Mouse (Mus musculus) layer of hippocampus, adult 2 months (tissue): Measurements from ENCODE around the gene Ttc4. TPM values are rescaled to one million over a fixed set of nuclear protein-coding genes. Genes with fewer than 3 reads are reported as not detected.

Experiments used
- DNase-seq, 2 experiments: peaks; one replicate each; pipeline ENCODE4 v3.0.0; 2022; ENCODE audit warnings: low spot score in 2 of 2
- H3K27ac ChIP-seq: fragments of 200-600 bp; 2 replicates; pipeline ENCODE4 v1.8.1; 2022
- H3K4me3 ChIP-seq: fragments of 200-600 bp; 2 replicates; pipeline ENCODE4 v1.8.1; 2022; ENCODE audit warnings: mild to moderate bottlenecking
- CTCF ChIP-seq: fragments of 200-600 bp; conservative IDR thresholded peaks from 2 replicates; pipeline ENCODE4 v1.8.1; 2022; ENCODE audit warnings: antibody characterized with exemption, mild to moderate bottlenecking, moderate library complexity
- long read RNA-seq, 2 experiments: library from polyadenylated mRNA; stranded (forward); transcript quantifications; one replicate each; pipeline ENCODE4 v2.0.0; 2021; ENCODE audit warnings: borderline mapping rate in 2 of 2
- total RNA-seq, 2 experiments: library from RNA; stranded (reverse); gene quantifications; 2 replicates each; pipeline ENCODE4 v1.2.3; 2021

Ttc4 gene
- total RNA-seq = 10 to 100 TPM; 50.4 to 52.7 TPM
- long read RNA-seq, experiment 1, transcript Ttc4-201 (10 exons, 2,121 nt) = major isoform, 14 of 42 reads
- long read RNA-seq, experiment 1, partial matches to known transcripts = 6 of 42 reads
- long read RNA-seq, experiment 1, other reads (novel, unspliced or antisense) = 22 of 42 reads
- long read RNA-seq, experiment 2, transcript Ttc4-201 (10 exons, 2,121 nt) = major isoform, 35 of 76 reads
- long read RNA-seq, experiment 2, partial matches to known transcripts = 9 of 76 reads
- long read RNA-seq, experiment 2, other reads (novel, unspliced or antisense) = 32 of 76 reads

DNA sequence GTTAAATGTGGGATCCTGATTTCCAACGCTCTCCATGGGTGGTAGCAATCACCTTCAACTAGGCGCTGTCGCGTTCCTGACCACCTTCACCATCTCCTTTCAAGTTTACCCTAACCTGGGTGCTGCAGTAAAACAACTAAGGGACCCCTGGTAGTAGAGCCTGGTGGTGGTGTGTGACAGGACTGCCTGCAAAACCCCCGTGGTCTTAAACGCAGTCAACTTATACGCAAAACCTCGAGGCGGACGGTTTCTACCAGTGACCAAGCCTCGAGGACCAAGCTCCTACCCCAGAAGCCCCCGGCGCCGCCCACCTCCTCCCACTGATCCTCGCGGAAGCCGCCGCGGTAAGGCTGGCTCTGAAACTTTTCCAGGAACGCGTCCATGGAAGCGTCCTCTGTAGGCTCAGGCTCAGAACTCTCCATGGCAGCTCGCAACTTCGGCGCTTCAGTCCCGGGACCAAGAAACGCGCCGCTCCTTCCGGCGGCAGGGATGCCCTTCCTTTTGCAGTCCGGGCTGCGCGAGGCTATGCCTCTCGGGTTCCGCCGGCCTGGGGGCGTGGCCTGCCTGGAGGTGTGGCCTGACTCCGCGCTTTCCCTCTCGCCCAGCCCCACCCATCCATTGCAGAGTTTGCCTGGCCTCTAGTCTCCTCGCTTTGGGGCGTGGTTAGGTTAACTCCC lies at the start of gene Ttc4:
TSS of gene Ttc4 (minus strand) at position 503 of the 677 bp plus-strand sequence.
- TF ChIP-seq CTCF = no peak
- Histone ChIP-seq H3K4me3 (peak within 1 kb of the TSS; percentile 95), H3K27ac (0 out of 2 replicates have a peak within 1 kb of the TSS, but pooled peaks have one; percentile 36)
- peak; percentile 81 to 89 for DNase-seq

DNA sequence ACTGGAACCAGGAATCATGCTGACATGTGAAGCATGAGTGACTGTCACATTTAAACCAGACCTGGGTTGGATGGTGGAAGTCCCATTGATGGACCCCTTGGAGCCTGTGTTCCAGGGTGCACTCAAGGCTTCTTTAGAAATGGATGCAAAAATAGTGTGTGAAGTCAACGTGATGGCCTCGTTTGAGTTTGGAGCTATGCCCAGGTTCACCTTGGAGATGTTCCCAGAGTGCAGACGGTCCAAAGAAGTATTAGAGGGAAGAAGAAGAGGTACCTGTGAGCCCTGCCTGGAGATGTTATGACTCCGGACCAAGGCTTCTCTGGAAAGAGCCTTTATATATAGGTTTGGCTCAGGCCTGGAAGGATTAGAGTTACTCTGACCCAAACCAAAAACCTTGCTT lies 41.9 kb upstream of the Ttc4 start:
- DNase-seq = no peak
- Histone ChIP-seq H3K27ac (no peak overlapping the region), H3K4me3 (no peak overlapping the region)
- no peak for TF ChIP-seq CTCF

DNA sequence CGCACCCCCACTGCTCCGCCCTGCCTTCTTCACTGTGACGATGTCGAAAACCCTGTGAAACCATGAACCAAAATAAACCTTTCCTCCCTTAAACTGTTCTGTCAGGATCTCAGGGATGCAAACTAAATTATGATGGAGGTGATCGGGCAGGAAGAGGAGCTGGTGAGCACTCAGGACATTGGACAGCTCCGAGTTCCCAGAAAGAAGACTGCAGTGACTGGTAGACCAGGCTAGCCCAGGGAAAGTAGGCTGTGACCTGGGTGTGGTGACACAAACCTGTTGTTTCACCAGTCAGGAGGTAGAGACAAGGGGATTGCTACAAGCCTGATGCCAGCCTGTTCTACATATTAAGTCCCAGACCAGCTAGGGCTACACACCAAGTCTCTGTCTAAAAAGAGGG lies 34.9 kb upstream of the Ttc4 start:
- no peak for TF ChIP-seq CTCF
- H3K27ac ChIP-seq = no peak overlapping the region
- no peak for DNase-seq

DNA sequence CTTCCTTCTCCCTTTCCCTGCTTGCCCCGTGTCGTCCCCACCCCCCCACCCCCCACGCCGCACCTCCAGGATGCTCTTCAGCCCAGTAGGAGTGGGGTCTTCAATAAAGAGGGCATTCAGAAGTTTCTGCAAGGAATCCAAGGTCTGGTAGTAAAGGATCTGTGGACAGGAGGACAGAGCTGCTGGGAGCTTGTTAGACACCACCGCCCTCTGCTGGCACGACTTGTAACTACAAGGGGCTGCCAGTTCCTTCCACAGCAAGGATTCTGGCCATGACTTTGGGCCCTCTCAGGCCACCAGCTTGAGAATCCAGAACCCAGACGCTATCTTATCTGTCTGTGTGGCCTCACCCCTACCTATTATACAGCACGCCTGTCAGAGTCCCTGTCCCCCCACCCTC lies 29.7 kb upstream of the Ttc4 start:
- 0 out of 2 replicates have a peak overlapping the region, but pooled peaks have one; percentile 13 for H3K4me3 ChIP-seq
- TF ChIP-seq CTCF = peak; percentile 91
- DNase-seq = peak; percentile 55 to 93
- H3K27ac ChIP-seq = peak overlapping the region; percentile 48; the same call in 1 of the 2 replicates

More for the DNA sequence above, 34.9 kb upstream of the Ttc4 start:
- no peak overlapping the region for H3K4me3 ChIP-seq

DNA sequence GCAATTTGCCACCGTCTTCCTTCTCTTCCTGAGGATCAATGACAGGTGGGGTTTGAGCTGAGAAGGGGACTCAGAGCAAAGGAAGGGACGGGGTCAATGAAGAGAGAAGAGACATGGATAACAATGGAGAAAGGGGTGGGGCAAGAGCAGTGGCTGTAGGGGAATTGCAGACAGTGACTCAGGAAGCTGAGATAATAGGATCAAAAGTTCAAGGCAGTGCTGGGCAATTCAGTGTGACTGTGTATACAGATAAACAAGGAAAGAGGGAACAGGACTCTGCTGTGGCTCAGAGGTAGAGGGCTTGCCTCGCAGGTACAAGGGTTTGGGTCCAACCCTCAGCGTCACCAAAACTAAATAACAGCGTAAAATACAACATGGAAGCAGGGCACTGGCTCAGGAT lies 29.2 kb upstream of the Ttc4 start:
- Histone ChIP-seq H3K27ac (peak overlapping the region; percentile 48; the same call in 1 of the 2 replicates), H3K4me3 (0 out of 2 replicates have a peak overlapping the region, but pooled peaks have one; percentile 13)
- no peak for DNase-seq
- no peak for TF ChIP-seq CTCF

DNA sequence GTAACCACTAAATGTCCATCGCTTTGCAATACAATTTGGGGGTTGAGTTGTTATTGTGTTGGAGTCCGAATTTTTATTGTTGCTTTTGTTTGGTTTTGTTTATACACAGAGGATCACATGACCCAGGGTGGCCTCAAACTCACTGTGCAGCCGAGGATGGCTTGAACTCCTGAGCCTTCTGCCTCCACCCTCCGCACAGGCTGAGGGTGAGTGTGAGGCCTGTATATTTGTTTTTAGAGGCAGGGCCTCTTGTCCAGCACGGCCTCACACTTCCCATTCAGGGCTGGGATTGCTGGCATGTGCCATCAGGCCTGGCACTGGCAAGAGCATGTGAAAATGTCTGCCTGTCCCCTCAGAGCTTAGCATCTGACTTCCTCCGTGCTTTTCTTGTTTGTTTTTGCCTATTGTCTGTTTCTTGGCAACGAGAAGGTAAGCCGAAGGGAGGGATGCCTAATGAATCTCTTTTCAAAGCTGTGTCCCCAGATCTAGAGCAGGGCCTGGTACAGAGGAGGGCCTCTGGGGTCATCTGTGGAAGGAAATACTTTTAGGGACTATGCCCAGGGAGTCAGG lies 26.4 kb upstream of the Ttc4 start:
- no peak for TF ChIP-seq CTCF
- no peak for DNase-seq
- Histone ChIP-seq H3K4me3 (no peak overlapping the region), H3K27ac (peak overlapping the region; percentile 87)

DNA sequence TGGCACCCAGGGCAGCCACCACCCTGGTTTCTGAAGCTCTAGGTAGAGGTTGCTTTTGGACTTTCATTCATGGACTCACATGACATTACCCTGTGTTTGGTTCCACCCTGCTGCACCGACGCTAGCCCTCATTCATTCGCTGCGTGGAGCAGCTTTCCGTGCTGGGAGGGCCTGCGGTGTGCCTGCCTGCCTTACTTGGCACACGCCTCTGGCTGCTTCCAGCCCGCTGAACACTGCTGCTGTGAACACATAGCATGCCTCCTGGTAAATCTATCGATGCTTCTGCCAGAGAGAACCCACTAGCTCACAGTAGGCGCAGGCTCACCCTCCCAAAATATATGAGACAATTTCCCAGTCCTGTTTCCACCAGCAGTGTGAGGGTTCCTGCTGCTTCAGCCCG lies 25.7 kb upstream of the Ttc4 start:
- peak; percentile 56 to 64 for DNase-seq
- H3K27ac ChIP-seq = peak overlapping the region; percentile 87
- no peak for TF ChIP-seq CTCF
- no peak overlapping the region for H3K4me3 ChIP-seq

DNA sequence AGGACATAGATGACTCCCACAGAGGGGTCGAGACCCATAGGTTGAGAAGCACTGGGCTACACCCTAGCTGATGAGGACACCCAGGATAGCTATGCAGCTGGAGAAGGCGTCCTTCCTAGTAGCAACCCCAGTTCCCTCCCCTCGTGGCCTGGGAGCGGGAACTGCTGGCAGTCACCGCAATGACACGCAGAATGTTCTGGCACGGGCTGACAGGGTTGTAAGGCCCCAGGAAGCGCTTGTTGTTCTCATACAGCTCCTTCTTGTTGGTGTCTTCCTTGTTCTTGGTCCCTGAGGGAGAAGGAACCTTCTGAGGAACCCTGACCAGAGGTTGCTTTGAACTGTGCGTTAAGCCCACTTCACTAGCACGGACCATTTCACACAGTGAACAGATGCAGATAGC lies 25.2 kb upstream of the Ttc4 start:
- no peak overlapping the region for H3K4me3 ChIP-seq
- no peak for TF ChIP-seq CTCF
- DNase-seq = no peak
- H3K27ac ChIP-seq = peak overlapping the region; percentile 87

DNA sequence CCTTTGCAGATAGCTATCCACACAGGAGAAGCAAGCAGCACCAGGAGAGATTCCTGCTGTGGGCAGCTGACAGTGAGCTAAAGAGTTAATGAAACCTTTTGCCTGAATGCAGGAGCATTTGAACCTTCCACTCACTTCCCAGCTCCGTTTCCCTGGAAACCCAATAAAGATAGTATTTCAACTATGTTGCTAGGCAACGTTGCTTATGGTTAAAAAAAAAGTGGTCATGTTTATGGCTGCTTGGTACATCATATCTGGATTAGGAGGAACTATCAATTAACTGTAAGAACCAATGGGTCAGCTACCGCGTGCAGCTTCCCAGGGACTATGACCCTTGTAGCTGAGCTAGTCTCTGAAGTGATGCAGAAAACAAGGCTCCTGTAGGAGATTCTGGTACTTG lies 22.1 kb upstream of the Ttc4 start:
- Histone ChIP-seq H3K4me3 (no peak overlapping the region), H3K27ac (peak overlapping the region; percentile 83)
- DNase-seq = peak in 1 of 2 experiments; percentile 49
- TF ChIP-seq CTCF = no peak

DNA sequence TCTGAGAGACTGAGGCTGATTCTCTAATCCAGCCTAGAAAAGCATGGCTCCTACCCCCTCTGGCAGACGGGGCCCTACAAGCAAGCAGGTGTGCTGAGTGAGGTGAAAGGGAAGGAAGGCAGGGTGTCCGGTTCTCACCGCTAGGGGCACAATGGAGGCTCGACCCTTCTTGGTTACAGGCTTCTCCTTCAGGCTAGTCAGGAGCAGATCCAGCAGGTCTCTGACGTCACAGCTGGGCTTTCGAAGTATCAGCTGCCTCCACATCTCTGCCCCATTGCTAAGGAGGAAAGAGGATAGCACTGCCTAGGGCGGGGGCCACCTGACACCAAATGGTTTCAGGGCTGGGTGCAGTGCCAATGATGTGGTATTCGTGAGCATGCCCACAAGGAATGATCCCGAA lies 21.2 kb upstream of the Ttc4 start:
- H3K4me3 ChIP-seq = no peak overlapping the region
- peak; percentile 62 for TF ChIP-seq CTCF
- peak; percentile 31 to 39 for DNase-seq
- H3K27ac ChIP-seq = peak overlapping the region; percentile 83

DNA sequence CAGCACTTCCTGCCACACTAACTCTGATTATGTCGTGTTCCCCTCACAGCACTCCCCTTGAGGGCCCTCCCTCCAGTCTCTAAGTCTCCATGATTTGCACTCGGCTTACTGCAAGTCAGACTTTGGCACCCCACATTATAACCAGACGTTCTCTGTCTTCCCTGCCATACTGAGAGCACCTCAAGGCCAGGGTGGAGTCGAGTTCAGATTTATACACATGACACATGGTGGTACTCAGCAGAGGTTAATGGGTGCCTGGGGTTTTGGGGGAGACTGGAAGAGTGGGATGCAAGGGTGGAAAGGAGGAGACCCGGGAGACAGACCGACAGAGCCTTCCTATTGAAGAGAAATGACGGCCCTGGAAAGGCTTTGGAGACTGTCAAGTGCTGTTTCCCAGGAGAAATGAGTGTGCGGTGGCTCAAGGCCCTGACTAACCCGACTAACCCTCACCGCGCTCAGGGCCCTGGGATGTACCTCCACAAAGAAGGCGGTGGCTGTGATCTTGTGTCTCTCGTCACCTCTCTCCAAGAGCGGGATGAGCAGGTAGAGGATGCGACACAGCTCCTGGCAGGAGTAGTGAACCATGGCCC lies 15.2 kb upstream of the Ttc4 start:
- DNase-seq = no peak
- Histone ChIP-seq H3K27ac (no peak overlapping the region), H3K4me3 (no peak overlapping the region)
- no peak for TF ChIP-seq CTCF

DNA sequence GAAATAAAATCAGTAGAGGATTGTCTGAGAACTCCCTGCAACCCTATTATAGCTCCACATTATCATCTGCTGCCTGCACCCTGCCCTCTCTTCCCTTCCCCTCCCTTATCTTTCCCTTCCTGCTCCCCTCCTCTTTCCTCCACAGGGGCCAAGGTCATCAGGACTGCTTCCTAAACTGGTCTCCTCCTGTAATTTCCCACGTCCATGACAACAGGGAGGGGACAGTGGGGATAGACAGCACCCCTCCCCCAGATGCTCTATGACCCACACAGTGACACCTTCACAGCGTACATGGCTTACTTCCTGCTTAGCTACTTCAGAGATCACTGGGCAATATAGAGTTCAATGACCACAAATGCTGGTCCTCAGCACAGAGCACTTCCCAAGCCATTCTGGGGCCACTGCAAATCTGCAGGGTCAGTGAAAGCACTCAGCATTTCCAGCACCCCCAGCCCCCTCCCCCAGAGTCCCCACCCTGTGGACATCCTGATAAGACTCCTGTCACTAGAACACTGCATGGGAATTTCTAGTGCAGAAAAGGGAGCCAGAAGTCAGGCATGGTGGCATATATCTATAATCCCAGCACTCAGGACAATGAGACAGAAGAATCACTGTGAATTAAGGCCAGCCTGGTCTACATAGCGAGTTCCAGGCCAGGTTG lies 10.0 kb upstream of the Ttc4 start:
- DNase-seq = no peak
- no peak for TF ChIP-seq CTCF
- no peak overlapping the region for H3K27ac ChIP-seq
- no peak overlapping the region for H3K4me3 ChIP-seq

DNA sequence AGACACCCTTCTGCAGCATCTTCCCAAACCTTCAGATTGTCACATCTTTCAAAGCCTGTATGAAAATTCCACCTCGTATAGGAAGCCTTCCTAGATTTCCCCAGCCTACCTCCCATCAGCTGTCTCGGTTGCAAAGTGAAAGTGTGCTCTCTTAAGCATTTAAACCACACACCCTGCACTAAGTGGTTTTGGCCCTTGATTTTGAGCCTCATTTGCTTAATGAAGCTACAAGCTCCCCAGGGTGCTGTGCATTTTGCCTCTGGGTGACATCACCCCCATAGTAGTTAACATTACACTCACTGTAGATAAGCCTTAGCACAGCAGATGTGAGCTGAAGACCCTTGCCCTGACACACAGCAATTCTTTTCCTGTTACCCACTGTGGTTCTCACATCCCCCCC lies 2.2 kb upstream of the Ttc4 start:
- no peak for TF ChIP-seq CTCF
- Histone ChIP-seq H3K27ac (no peak overlapping the region), H3K4me3 (no peak overlapping the region)
- no peak for DNase-seq
